Mouse (Mus musculus): ENCODE measurements around the gene Gm12169.

- TF ChIP-seq CTCF (IDR thresholded peaks at IDR 0.05; ENCODE audit: low read depth) (no peak), EP300 (IDR thresholded peaks at IDR 0.05; ENCODE audit: low read depth) (no peak)
These were observed 40.7 kb downstream of the Gm12169 start for GRCm38 (mm10) chr11:46564671-46565070.
